Mouse (Mus musculus): ENCODE data around the gene Dupd1. TPM values are rescaled to one million over a fixed set of nuclear protein-coding genes. Genes with fewer than 3 reads are reported as not detected.

Gene Dupd1
- polyA plus RNA-seq, 1 experiment, result 6.3 TPM

- no peak overlapping the region for H3K27ac ChIP-seq (ENCODE audit: control insufficient read depth, insufficient read depth, low read depth, low read length)
- TF ChIP-seq CTCF (IDR thresholded peaks at IDR 0.05; ENCODE audit: control insufficient read depth, insufficient read depth, insufficient replicate concordance, low read depth, low read length) (no peak), POLR2A (IDR thresholded peaks at IDR 0.05; ENCODE audit: control insufficient read depth, low read depth, low read length) (no peak)
- no peaks in the 10 kb centered on the region; the same call in 1 of the 2 replicates for H3K36me3 ChIP-seq (ENCODE audit: control insufficient read depth, insufficient read depth, low read length)
- H3K27me3 ChIP-seq (ENCODE audit: control insufficient read depth, insufficient read depth, low read length), result no peaks in the 10 kb centered on the region
- H3K4me1 ChIP-seq (ENCODE audit: control insufficient read depth, insufficient read depth, low read length), result no peaks in the 10 kb centered on the region
- no peak overlapping the region for H3K4me3 ChIP-seq (ENCODE audit: control insufficient read depth, low read depth, low read length)
These were observed 77.8 kb downstream of the Dupd1 start for GRCm38 (mm10) chr14:21636548-21636947.

- Histone ChIP-seq H3K4me3 (ENCODE audit: control insufficient read depth, low read depth, low read length) (no peak overlapping the region), H3K27me3 (ENCODE audit: control insufficient read depth, insufficient read depth, low read length) (no peaks in the 10 kb centered on the region), H3K36me3 (ENCODE audit: control insufficient read depth, insufficient read depth, low read length) (no peaks in the 10 kb centered on the region; the same call in 1 of the 2 replicates), H3K4me1 (ENCODE audit: control insufficient read depth, insufficient read depth, low read length) (no peaks in the 10 kb centered on the region; the same call in 1 of the 2 replicates), H3K27ac (ENCODE audit: control insufficient read depth, insufficient read depth, low read depth, low read length) (no peak overlapping the region)
- TF ChIP-seq CTCF (IDR thresholded peaks at IDR 0.05; ENCODE audit: control insufficient read depth, insufficient read depth, insufficient replicate concordance, low read depth, low read length), result no peak
- no peak for TF ChIP-seq POLR2A (IDR thresholded peaks at IDR 0.05; ENCODE audit: control insufficient read depth, low read depth, low read length)
These were observed 82.6 kb downstream of the Dupd1 start for GRCm38 (mm10) chr14:21631665-21632200.

Other genes with a start within 250 kb of the Dupd1 start
- gene Kat6b, start 233.1 kb downstream of the Dupd1 start, polyA plus RNA-seq (2012; rRNA removed), result 6.6 and 7.6 TPM in 2 replicates
- 95.1 and 118 TPM in 2 replicates for gene Samd8, start 36.0 kb upstream of the Dupd1 start, polyA plus RNA-seq (2012; rRNA removed)
- 883 and 961 TPM in 2 replicates for gene Dusp13, start 36.6 kb upstream of the Dupd1 start, polyA plus RNA-seq (2012; rRNA removed)
- gene Vdac2, start 110.7 kb upstream of the Dupd1 start, polyA plus RNA-seq (2012; rRNA removed), result 402 and 429 TPM in 2 replicates
- 5.9 and 6.4 TPM in 2 replicates for gene Comtd1, start 134.4 kb upstream of the Dupd1 start, polyA plus RNA-seq (2012; rRNA removed)

Measured in testis, adult 2 months (tissue).